Mouse (Mus musculus): ENCODE results near the gene Cc2d2b. TPM values are rescaled to one million over a fixed set of nuclear protein-coding genes. Genes with fewer than 3 reads are reported as not detected.

Cc2d2b gene
- polyA plus RNA-seq (2012; rRNA removed): 0.01 TPM in 1 of 2 replicates, not detected in the other

DNA sequence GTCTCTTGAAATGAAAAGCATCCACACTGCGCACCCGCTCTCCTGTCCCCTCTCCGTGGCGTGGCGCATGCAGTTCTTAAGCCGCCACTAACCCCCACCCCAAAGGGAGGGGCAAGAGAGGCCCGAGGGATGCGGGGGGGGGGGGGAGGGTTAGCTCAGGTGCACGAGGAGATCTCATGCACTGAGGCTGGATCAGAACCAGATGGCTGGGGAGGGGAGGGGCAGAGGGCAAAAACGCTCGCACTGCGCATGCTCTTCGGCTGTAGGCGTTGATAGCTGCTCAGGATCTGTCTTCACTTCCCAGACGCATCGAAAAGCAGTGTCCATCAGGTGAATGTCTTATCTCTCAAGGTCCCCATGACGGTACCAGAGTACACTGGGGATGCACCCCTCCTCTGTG, at the start of gene Cc2d2b:
Gene Cc2d2b, plus strand, starts transcription at position 195 of the 400 bp plus-strand sequence.

DNA sequence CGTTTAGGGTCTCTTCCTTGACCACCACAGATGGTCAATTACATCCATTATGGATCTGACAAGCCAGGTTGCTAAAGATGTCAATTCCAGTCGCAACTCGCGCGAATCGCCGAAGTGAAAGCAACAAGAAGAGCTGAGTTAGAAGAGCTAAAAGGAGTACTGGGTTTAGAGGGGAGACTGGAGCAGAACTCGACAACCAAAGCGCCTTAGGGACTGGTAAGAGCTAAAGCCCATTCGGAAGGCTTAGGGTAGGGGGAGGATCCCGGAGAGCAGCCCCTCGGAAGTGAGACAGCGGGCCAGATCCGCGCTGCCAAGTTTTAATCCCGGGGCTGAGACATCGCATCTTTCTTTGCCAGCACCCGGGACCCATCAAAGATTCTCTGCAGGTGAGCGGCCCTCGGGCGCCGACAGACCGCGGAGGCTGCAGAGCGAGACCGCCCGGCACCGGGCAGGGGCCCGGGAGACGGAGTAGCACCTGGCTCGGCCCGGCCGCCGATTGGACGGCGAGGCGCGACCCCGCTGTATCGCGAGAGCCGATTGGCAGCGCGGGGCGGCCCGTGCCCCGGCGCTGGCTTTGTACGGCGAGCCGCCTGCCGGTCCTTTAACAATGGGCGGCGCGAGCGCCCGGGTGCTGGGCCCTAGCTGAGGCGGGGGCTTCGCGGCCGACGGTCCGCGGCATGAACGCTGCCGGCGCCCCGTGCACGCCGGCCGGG, 82.3 kb downstream of the Cc2d2b start, which contains the start of gene Ccnj:
Gene Ccnj, plus strand, starts transcription at position 577 of the 713 bp plus-strand sequence.

Other genes with a start within 250 kb of the Cc2d2b start
- 10.7 and 11.0 TPM in 2 replicates for gene Sorbs1, start 235.0 kb upstream of the Cc2d2b start, polyA plus RNA-seq (2012; rRNA removed)
- 9.3 and 10.6 TPM in 2 replicates for gene Aldh18a1, start 160.3 kb upstream of the Cc2d2b start, polyA plus RNA-seq (2012; rRNA removed)
- gene Tctn3, start 136.5 kb upstream of the Cc2d2b start, polyA plus RNA-seq (2012; rRNA removed): 2.5 TPM in 2 replicates
- 2.9 and 4.7 TPM in 2 replicates for gene Entpd1, start 136.4 kb upstream of the Cc2d2b start, polyA plus RNA-seq (2012; rRNA removed)
- gene Ccnj, start 82.5 kb downstream of the Cc2d2b start, polyA plus RNA-seq (2012; rRNA removed): 2.0 and 2.2 TPM in 2 replicates
- gene Zfp518a, start 146.0 kb downstream of the Cc2d2b start, polyA plus RNA-seq (2012; rRNA removed): 0.04 and 0.08 TPM in 2 replicates
- gene Blnk, start 245.8 kb downstream of the Cc2d2b start, polyA plus RNA-seq (2012; rRNA removed): 2.2 and 4.1 TPM in 2 replicates